ENCODE assay signal across 8 mouse cellular contexts in genomic region chr11:44581277-44581683, GRCm38 (mm10). TPM values are rescaled to one million over a fixed set of nuclear protein-coding genes. Genes with fewer than 3 reads are reported as not detected.
A peak's percentile ranks its signal among the peaks of the same experiment; 100 is the strongest.
DNase-seq lines count a peak whose midpoint lies in the region; ATAC-seq and TF ChIP-seq lines count a peak whose summit lies in the region.

No protein-coding gene starts in this region.

- H3K9me3 ChIP-seq in liver, postnatal 0 days (ENCODE audit: low read length) = no peaks in the 10 kb centered on the region
- no peaks in the 10 kb centered on the region for H3K9me3 ChIP-seq in forebrain, embryonic 10.5 days

- no peak for TF ChIP-seq EP300 in liver, postnatal 0 days (IDR thresholded peaks at IDR 0.05; ENCODE audit: low read depth)

- no peak overlapping the region for H3K4me3 ChIP-seq in cortical plate, adult 2 months (ENCODE audit: insufficient read depth, low read length)
- H3K4me3 ChIP-seq in liver, postnatal 0 days (ENCODE audit: low read depth, low read length) = no peak overlapping the region
- H3K4me3 ChIP-seq in forebrain, embryonic 10.5 days = no peak overlapping the region

- no peaks in the 10 kb centered on the region for H3K27me3 ChIP-seq in liver, postnatal 0 days (ENCODE audit: insufficient read depth, low read length)
- no peaks in the 10 kb centered on the region; the same call in 1 of the 2 replicates for H3K27me3 ChIP-seq in splenic B cell, adult 2 months (ENCODE audit: control insufficient read depth, insufficient read depth, low read length, poor library complexity, severe bottlenecking)
- H3K27me3 ChIP-seq in forebrain, embryonic 10.5 days (ENCODE audit: poor library complexity, severe bottlenecking) = no peaks in the 10 kb centered on the region

- no peaks in the 10 kb centered on the region for H3K4me1 ChIP-seq in cortical plate, adult 2 months (ENCODE audit: control insufficient read depth, insufficient read depth, low read length)
- no peaks in the 10 kb centered on the region for H3K4me1 ChIP-seq in liver, postnatal 0 days (ENCODE audit: insufficient read depth)
- 0 out of 2 replicates have a peak, but pooled peaks cover 4% of the 10 kb centered on the region for H3K4me1 ChIP-seq in forebrain, embryonic 10.5 days

- 12% methylated on average over 11 of the region's 11 CpGs for WGBS in liver, postnatal 0 days (ENCODE audit: insufficient replicate concordance)
- 39% methylated on average over 11 of the region's 11 CpGs for WGBS in forebrain, embryonic 10.5 days

- no peak overlapping the region for H3K27ac ChIP-seq in cortical plate, adult 2 months (ENCODE audit: insufficient read depth, low read length)
- H3K27ac ChIP-seq in liver, postnatal 0 days (ENCODE audit: low read depth) = no peak overlapping the region
- no peak overlapping the region for H3K27ac ChIP-seq in forebrain, embryonic 10.5 days

- H3K4me2 ChIP-seq in liver, postnatal 0 days (ENCODE audit: low read depth, low read length) = peak overlapping the region; percentile 29

- no peaks in the 10 kb centered on the region for H3K36me3 ChIP-seq in liver, postnatal 0 days (replicated peaks; ENCODE audit: insufficient read depth, low read length)
- H3K36me3 ChIP-seq in splenic B cell, adult 2 months (ENCODE audit: control insufficient read depth, insufficient read depth, low read length, poor library complexity, severe bottlenecking) = no peaks in the 10 kb centered on the region
- no peaks in the 10 kb centered on the region for H3K36me3 ChIP-seq in forebrain, embryonic 10.5 days (replicated peaks)

- DNase-seq in layer of hippocampus, adult 9-11 months = peak; percentile 28
- DNase-seq in layer of hippocampus, postnatal 25 days (ENCODE audit: extremely low spot score in 1 of 2, low spot score in 1 of 2) = no peak
- DNase-seq in heart, postnatal 10 days = peak; percentile 55 to 62
- DNase-seq in liver, postnatal 0 days = peak; percentile 58
- DNase-seq in splenic B cell, adult 2 months (ENCODE audit: low read depth, low spot score) = peak; percentile 86
- DNase-seq in forebrain, embryonic 10.5 days (ENCODE audit: extremely low spot score, low spot score) = no peak

- H3K9ac ChIP-seq in liver, postnatal 0 days (replicated peaks) = no peak overlapping the region

- peak; percentile 46 for TF ChIP-seq CTCF in cortical plate, adult 2 months (IDR thresholded peaks at IDR 0.05; ENCODE audit: extremely low read depth, insufficient read depth, low read length)
- peak; percentile 74 for TF ChIP-seq CTCF in liver, postnatal 0 days (IDR thresholded peaks at IDR 0.05; ENCODE audit: low read depth)

- intact Hi-C loops in heart, postnatal 10 days (cut with DNase I) = loop anchor here (5.0 kb wide), 1 partner anchor 109 kb away; the partner anchor contains the start of gene Ublcp1

- no peak for TF ChIP-seq POLR2A in cortical plate, adult 2 months (IDR thresholded peaks at IDR 0.05; ENCODE audit: extremely low read depth, insufficient read depth, low read length)

- peak; percentile 87 for ATAC-seq in activated CD4-positive, CD25-positive, alpha-beta regulatory T cell, adult 4 months
- ATAC-seq in liver, postnatal 0 days = peak; percentile 47; the same call in 1 of the 2 replicates

RNA-seq across cellular contexts. Expression of gene Ebf1, which starts 35.8 kb away (rescaled TPM):
- 1 to 10 TPM; 3.5 to 4.6 TPM for total RNA-seq in layer of hippocampus, postnatal 25 days (2021)
- polyA plus RNA-seq in activated CD4-positive, CD25-positive, alpha-beta regulatory T cell, adult 4 months (2017; shearing (Covaris generic)) = 1 to 10 TPM in 1 of 2 experiments, under 1 TPM in 1; 0.48 to 4.5 TPM
- 3.0 and 3.8 TPM in 2 replicates for polyA plus RNA-seq in cortical plate, adult 2 months (2012; rRNA removed)
- total RNA-seq in heart, postnatal 10 days (2021) = 10 to 100 TPM; 29.5 to 35.3 TPM
- polyA plus RNA-seq in liver, postnatal 0 days (2015; fragmentation: Nextera tagmentation; extraction: Ambion mirVana) = 4.6 and 5.0 TPM in 2 replicates
- 8.1 and 8.4 TPM in 2 replicates for polyA plus RNA-seq in forebrain, embryonic 10.5 days (2016; fragmentation: Nextera tagmentation; extraction: Ambion mirVana)

Comparison
In these comparisons a context has a peak if more than half of its experiments do, and no peak if none do; other contexts are left out.
1. DNase-seq: peak in layer of hippocampus, adult 9-11 months (single experiment), heart, postnatal 10 days (2 of 2), liver, postnatal 0 days (single experiment) and splenic B cell, adult 2 months (single experiment); none in layer of hippocampus, postnatal 25 days (0 of 2) and forebrain, embryonic 10.5 days (single experiment).